9 mouse cellular contexts compared by ENCODE assay signal in the genomic region with DNA sequence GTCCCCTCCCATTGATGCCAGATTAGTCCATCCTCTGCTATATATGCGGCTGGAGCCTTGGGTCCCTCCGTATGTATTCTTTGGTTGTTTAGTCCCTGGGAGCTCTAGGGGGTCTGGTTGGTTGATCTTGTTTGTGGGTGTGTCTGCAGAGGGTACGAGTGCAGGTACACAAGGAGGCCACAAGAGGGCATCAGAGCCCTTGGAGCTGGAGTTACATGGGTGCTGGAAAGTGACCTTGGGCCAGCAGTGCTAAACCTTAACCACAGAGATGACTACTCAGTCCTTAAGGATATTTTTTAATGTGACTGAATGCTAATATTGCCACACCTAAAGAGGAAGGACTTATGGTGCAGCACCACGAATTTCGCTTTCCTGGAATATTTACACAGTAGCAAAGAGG. TPM values are rescaled to one million over a fixed set of nuclear protein-coding genes. Genes with fewer than 3 reads are reported as not detected.
A peak's percentile ranks its signal among the peaks of the same experiment; 100 is the strongest.
DNase-seq lines count a peak whose midpoint lies in the region; ATAC-seq and TF ChIP-seq lines count a peak whose summit lies in the region.
"Had no signal": no experiment of that assay in that cellular context is flagged by ENCODE, and none has a peak within 500 bp of the region (broad histone marks: within the 10 kb centered on the region; RNA-seq: fewer than 3 reads in every experiment).

No protein-coding gene starts in this region.

- no peak for ATAC-seq in liver, postnatal 0 days
- no peak for ATAC-seq in hindbrain, embryonic 13.5 days (ENCODE audit: low FRiP score)
- ATAC-seq: activated CD4-positive, CD25-positive, alpha-beta regulatory T cell, adult 4 months had no signal

- H3K27ac ChIP-seq in gastrocnemius, adult 2 months: no peak overlapping the region
- no peak overlapping the region for H3K27ac ChIP-seq in liver, postnatal 0 days (ENCODE audit: low read depth)
- no peak overlapping the region for H3K27ac ChIP-seq in hindbrain, embryonic 10.5 days
- no peak overlapping the region for H3K27ac ChIP-seq in hindbrain, embryonic 13.5 days

- H3K27me3 ChIP-seq in liver, postnatal 0 days (ENCODE audit: insufficient read depth, low read length): no peaks in the 10 kb centered on the region
- no peaks in the 10 kb centered on the region for H3K27me3 ChIP-seq in hindbrain, embryonic 10.5 days (ENCODE audit: insufficient read depth, poor library complexity, severe bottlenecking)
- H3K27me3 ChIP-seq in hindbrain, embryonic 13.5 days: no peaks in the 10 kb centered on the region

- H3K4me3 ChIP-seq in gastrocnemius, adult 2 months: no peak overlapping the region
- H3K4me3 ChIP-seq in liver, postnatal 0 days (ENCODE audit: low read depth, low read length): no peak overlapping the region
- H3K4me3 ChIP-seq in hindbrain, embryonic 10.5 days: no peak overlapping the region
- H3K4me3 ChIP-seq in hindbrain, embryonic 13.5 days: no peak overlapping the region

- no peaks in the 10 kb centered on the region for H3K4me1 ChIP-seq in liver, postnatal 0 days (ENCODE audit: insufficient read depth)
- no peaks in the 10 kb centered on the region for H3K4me1 ChIP-seq in hindbrain, embryonic 10.5 days (replicated peaks)
- no peaks in the 10 kb centered on the region for H3K4me1 ChIP-seq in hindbrain, embryonic 13.5 days (replicated peaks)

- no peak for TF ChIP-seq EP300 in liver, postnatal 0 days (IDR thresholded peaks at IDR 0.05; ENCODE audit: low read depth)

- intact Hi-C loops in gastrocnemius, adult 2 months (cut with DNase I): loop anchor here (10.0 kb wide), 1 partner anchor 264 kb away; no protein-coding TSS in a partner anchor

- no peaks in the 10 kb centered on the region for H3K36me3 ChIP-seq in liver, postnatal 0 days (replicated peaks; ENCODE audit: insufficient read depth, low read length)
- peaks cover 69% of the 10 kb centered on the region for H3K36me3 ChIP-seq in hindbrain, embryonic 10.5 days
- H3K36me3 ChIP-seq in hindbrain, embryonic 13.5 days: no peaks in the 10 kb centered on the region

- H3K9ac ChIP-seq in liver, postnatal 0 days (replicated peaks): no peak overlapping the region
- H3K9ac ChIP-seq in hindbrain, embryonic 13.5 days: no peak overlapping the region

- no peak for DNase-seq in gastrocnemius, adult 2 months
- no peak for DNase-seq in gastrocnemius, postnatal 4 days (ENCODE audit: low spot score in 2 of 2)
- DNase-seq in B cell, adult 2 months: peak; percentile 30 to 31
- DNase-seq in adrenal gland, postnatal 25 days: peak; percentile 39
- DNase-seq in liver, postnatal 0 days: peak; percentile 33
- DNase-seq in cerebellum, adult 8-10 months: no peak
- no peak for DNase-seq in hindbrain, embryonic 10.5 days (ENCODE audit: low spot score)

- H3K4me2 ChIP-seq in liver, postnatal 0 days (ENCODE audit: low read depth, low read length): no peak overlapping the region
- H3K4me2 ChIP-seq in hindbrain, embryonic 13.5 days: no peak overlapping the region

- WGBS in liver, postnatal 0 days (ENCODE audit: insufficient replicate concordance): 59% methylated on average over 5 of the region's 5 CpGs
- WGBS in hindbrain, embryonic 10.5 days: 58% methylated on average over 5 of the region's 5 CpGs
- 54% methylated on average over 5 of the region's 5 CpGs for WGBS in hindbrain, embryonic 13.5 days

- TF ChIP-seq CTCF in gastrocnemius, adult 2 months (IDR thresholded peaks at IDR 0.05): peak; percentile 72
- TF ChIP-seq CTCF in liver, postnatal 0 days (IDR thresholded peaks at IDR 0.05; ENCODE audit: low read depth): peak; percentile 74

- no peaks in the 10 kb centered on the region for H3K9me3 ChIP-seq in liver, postnatal 0 days (ENCODE audit: low read length)
- no peaks in the 10 kb centered on the region for H3K9me3 ChIP-seq in hindbrain, embryonic 10.5 days
- H3K9me3 ChIP-seq in hindbrain, embryonic 13.5 days: no peaks in the 10 kb centered on the region

RNA-seq across cellular contexts. Expression of gene Rab20, which starts 47.8 kb away (rescaled TPM):
- 1 to 10 TPM; 1.3 to 2.5 TPM for total RNA-seq in gastrocnemius, adult 2 months (2021)
- total RNA-seq in gastrocnemius, postnatal 4 days (2021): under 1 TPM; 0.70 to 0.91 TPM
- 10.6 and 11.4 TPM in 2 replicates for total RNA-seq in adrenal gland, postnatal 25 days (2021)
- 10.7 and 11.1 TPM in 2 replicates for polyA plus RNA-seq in liver, postnatal 0 days (2015; fragmentation: Nextera tagmentation; extraction: Ambion mirVana)
- 1.0 and 1.9 TPM in 2 replicates for polyA plus RNA-seq in hindbrain, embryonic 10.5 days (2016; fragmentation: Nextera tagmentation; extraction: Ambion mirVana)
- polyA plus RNA-seq in hindbrain, embryonic 13.5 days (2015; fragmentation: Nextera tagmentation; extraction: Ambion mirVana): 1.1 and 1.8 TPM in 2 replicates

Comparison
In these comparisons a context has a peak if more than half of its experiments do, and no peak if none do; other contexts are left out.
1. DNase-seq: peak in B cell, adult 2 months (2 of 2), adrenal gland, postnatal 25 days (single experiment) and liver, postnatal 0 days (single experiment); none in gastrocnemius, adult 2 months (single experiment), gastrocnemius, postnatal 4 days (0 of 2), cerebellum, adult 8-10 months (single experiment) and hindbrain, embryonic 10.5 days (single experiment).